Mouse (Mus musculus): ENCODE measurements around the gene Gm11555. TPM values are rescaled to one million over a fixed set of nuclear protein-coding genes. Genes with fewer than 3 reads are reported as not detected.

Gene Gm11555
- total RNA-seq (2023) = not detected

GRCm38 (mm10) chr11:99650136-99650535 lies at the start of gene Gm11555:
Gm11555 (minus strand) TSS chr11:99650236.

GRCm38 (mm10) chr11:99690463-99690862 lies 40.4 kb upstream of the Gm11555 start, which contains the start of gene Gm14190:
Gm14190 (minus strand) TSS chr11:99690740.

GRCm38 (mm10) chr11:99665860-99666259 lies 15.8 kb upstream of the Gm11555 start, which contains the start of gene Krtap4-6:
Krtap4-6 (minus strand) TSS chr11:99665960.

GRCm38 (mm10) chr11:99658467-99659010 lies 8.5 kb upstream of the Gm11555 start, which contains the start of gene Gm11563:
Gm11563 (minus strand) TSS chr11:99658960.

GRCm38 (mm10) chr11:99643635-99644139 lies 6.3 kb downstream of the Gm11555 start, which contains the start of gene Krtap4-7:
Krtap4-7 (minus strand) TSS chr11:99644089.

GRCm38 (mm10) chr11:99634653-99635134 lies 15.3 kb downstream of the Gm11555 start, which contains the start of gene Krtap4-2:
Krtap4-2 (minus strand) TSS chr11:99635084.

GRCm38 (mm10) chr11:99628138-99628537 lies 21.9 kb downstream of the Gm11555 start, which contains the start of gene Krtap4-1:
Krtap4-1 (minus strand) TSS chr11:99628238.

GRCm38 (mm10) chr11:99620335-99620734 lies 29.7 kb downstream of the Gm11555 start, which contains the start of gene Gm11562:
Gm11562 (minus strand) TSS chr11:99620435.

GRCm38 (mm10) chr11:99614796-99615363 lies 35.2 kb downstream of the Gm11555 start, which contains the start of gene Krtap2-4:
Krtap2-4 (minus strand) TSS chr11:99614846.

GRCm38 (mm10) chr11:99610089-99610488 lies 39.9 kb downstream of the Gm11555 start, which contains the start of gene Gm11937:
Gm11937 (minus strand) TSS chr11:99610189.

GRCm38 (mm10) chr11:99603208-99603607 lies 46.8 kb downstream of the Gm11555 start, which contains the start of gene Gm11938:
Gm11938 (minus strand) TSS chr11:99603308.

Other genes with a start within 250 kb of the Gm11555 start
- not detected for gene Krt12, start 228.0 kb downstream of the Gm11555 start, total RNA-seq (2023)
- gene Krt20, start 212.1 kb downstream of the Gm11555 start, total RNA-seq (2023) = not detected
- not detected for gene Krt23, start 157.1 kb downstream of the Gm11555 start, total RNA-seq (2023)
- gene Krt39, start 128.9 kb downstream of the Gm11555 start, total RNA-seq (2023) = not detected
- not detected for gene Krt40, start 107.1 kb downstream of the Gm11555 start, total RNA-seq (2023)
- gene Krtap3-3, start 99.4 kb downstream of the Gm11555 start, total RNA-seq (2023) = not detected
- not detected for gene Krtap3-2, start 93.4 kb downstream of the Gm11555 start, total RNA-seq (2023)
- gene Gm11939, start 90.8 kb downstream of the Gm11555 start, total RNA-seq (2023) = not detected
- gene Krtap3-1, start 83.6 kb downstream of the Gm11555 start, total RNA-seq (2023) = not detected
- not detected for gene Krtap1-5, start 69.2 kb downstream of the Gm11555 start, total RNA-seq (2023)
- not detected for gene Krtap1-4, start 66.6 kb downstream of the Gm11555 start, total RNA-seq (2023)
- not detected for gene Krtap1-3, start 58.9 kb downstream of the Gm11555 start, total RNA-seq (2023)
- not detected for gene Krtap9-3, start 52.1 kb downstream of the Gm11555 start, total RNA-seq (2023)
- gene Gm11938, start 46.9 kb downstream of the Gm11555 start, total RNA-seq (2023) = not detected
- gene Gm11937, start 40.0 kb downstream of the Gm11555 start, total RNA-seq (2023) = not detected
- gene Krtap2-4, start 35.4 kb downstream of the Gm11555 start, total RNA-seq (2023) = not detected
- not detected for gene Gm11562, start 29.8 kb downstream of the Gm11555 start, total RNA-seq (2023)
- not detected for gene Krtap4-1, start 22.0 kb downstream of the Gm11555 start, total RNA-seq (2023)
- gene Krtap4-2, start 15.2 kb downstream of the Gm11555 start, total RNA-seq (2023) = not detected
- not detected for gene Krtap4-7, start 6.1 kb downstream of the Gm11555 start, total RNA-seq (2023)
- gene Gm11563, start 8.7 kb upstream of the Gm11555 start, total RNA-seq (2023) = not detected
- gene Krtap4-6, start 15.7 kb upstream of the Gm11555 start, total RNA-seq (2023) = not detected
- gene Gm14190, start 40.5 kb upstream of the Gm11555 start, total RNA-seq (2023) = not detected
- gene Gm14180, start 84.1 kb upstream of the Gm11555 start, total RNA-seq (2023) = not detected
- not detected for gene Gm11595, start 122.7 kb upstream of the Gm11555 start, total RNA-seq (2023)
- gene Krtap4-8, start 130.5 kb upstream of the Gm11555 start, total RNA-seq (2023) = not detected
- gene Krtap4-9, start 135.0 kb upstream of the Gm11555 start, total RNA-seq (2023) = not detected
- not detected for gene Gm11596, start 143.2 kb upstream of the Gm11555 start, total RNA-seq (2023)
- not detected for gene Gm11569, start 148.7 kb upstream of the Gm11555 start, total RNA-seq (2023)
- gene Gm11554, start 154.2 kb upstream of the Gm11555 start, total RNA-seq (2023) = not detected
- gene Krtap4-13, start 159.7 kb upstream of the Gm11555 start, total RNA-seq (2023) = not detected
- not detected for gene Gm11564, start 165.4 kb upstream of the Gm11555 start, total RNA-seq (2023)
- gene 2300003K06Rik, start 187.8 kb upstream of the Gm11555 start, total RNA-seq (2023) = not detected
- not detected for gene Krtap4-16, start 201.4 kb upstream of the Gm11555 start, total RNA-seq (2023)
- gene Gm11568, start 207.7 kb upstream of the Gm11555 start, total RNA-seq (2023) = not detected
- gene Gm11559, start 214.2 kb upstream of the Gm11555 start, total RNA-seq (2023) = not detected
- gene Krtap9-1, start 223.2 kb upstream of the Gm11555 start, total RNA-seq (2023) = not detected
- gene Gm11567, start 229.0 kb upstream of the Gm11555 start, total RNA-seq (2023) = not detected